Mouse (Mus musculus) stomach, postnatal 0 days (tissue): ENCODE measurements around the gene Ssbp3. TPM values are rescaled to one million over a fixed set of nuclear protein-coding genes. Genes with fewer than 3 reads are reported as not detected.
A peak's percentile ranks its signal among the peaks of the same experiment; 100 is the strongest.

Source experiments
- ATAC-seq: fragments of 200-750 bp; cut with Nextera tagmentation; 2 replicates; pipeline ENCODE4 v1.8.0; 2017; ENCODE audit not compliant: low FRiP score, low TSS enrichment
- DNase-seq: peaks from one replicate; pipeline ENCODE4 v3.0.0-alpha.2; 2016; ENCODE audit warnings: low spot score
- H3K27ac ChIP-seq: fragments of 300-500 bp; sonication (generic); replicated peaks from 2 replicates; pipeline ENCODE4 v1.5.1; 2014; ENCODE audit warnings: mild to moderate bottlenecking, control low read depth
- H3K27me3 ChIP-seq: fragments of 300-500 bp; sonication (generic); 2 replicates; pipeline ENCODE4 v1.6.1; 2014; ENCODE audit warnings: low read length; ENCODE audit not compliant: control insufficient read depth, insufficient read depth
- H3K36me3 ChIP-seq: fragments of 300-500 bp; sonication (generic); 2 replicates; pipeline ENCODE4 v1.6.1; 2014; ENCODE audit warnings: low read length, mixed read lengths; ENCODE audit not compliant: control insufficient read depth, insufficient read depth
- H3K4me1 ChIP-seq: fragments of 300-500 bp; sonication (generic); replicated peaks from 2 replicates; pipeline ENCODE4 v1.6.1; 2014; ENCODE audit warnings: antibody characterized with exemption; ENCODE audit not compliant: control insufficient read depth, insufficient read depth
- H3K4me2 ChIP-seq: fragments of 300-500 bp; sonication (generic); replicated peaks from 2 replicates; pipeline ENCODE4 v1.6.1; 2014; ENCODE audit warnings: low read depth, mild to moderate bottlenecking, control low read depth, moderate library complexity
- H3K4me3 ChIP-seq: fragments of 300-500 bp; sonication (generic); 2 replicates; pipeline ENCODE4 v1.5.1; 2014; ENCODE audit warnings: low read depth, low read length, control low read depth
- H3K9ac ChIP-seq: fragments of 300-500 bp; sonication (generic); 2 replicates; pipeline ENCODE4 v1.6.1; 2014; ENCODE audit warnings: mild to moderate bottlenecking, low read length, control low read depth, mixed read lengths
- H3K9me3 ChIP-seq: fragments of 300-500 bp; sonication (generic); 2 replicates; pipeline ENCODE4 v1.6.1; 2016; ENCODE audit warnings: low read length; ENCODE audit not compliant: control insufficient read depth
- CTCF ChIP-seq: IDR thresholded peaks from 2 replicates; pipeline ENCODE4 v1.5.1; 2016; ENCODE audit warnings: antibody characterized with exemption, low read depth, mild to moderate bottlenecking, moderate library complexity
- EP300 ChIP-seq: optimal IDR thresholded peaks from 2 replicates; pipeline ENCODE3; 2016; ENCODE audit warnings: antibody characterized with exemption
- WGBS: fragments of 180-500 bp; shearing (Covaris S2); extraction: QIAGEN DNeasy Blood & Tissue Kit; methylation state at CpG from one replicate; pipeline ENCODE4 v1.1.7; 2014; 5-methylcytosine and 5-hydroxymethylcytosine counted together
- polyA plus RNA-seq: library from polyadenylated mRNA; unstranded; fragments of >200 nt; fragmentation: Nextera tagmentation; extraction: Ambion mirVana; gene quantifications from 2 replicates; pipeline ENCODE4 v1.2.1, GENCODE M21; 2015

Ssbp3 gene
- polyA plus RNA-seq, 1 experiment from 2014 or later = 39.3 TPM

DNA sequence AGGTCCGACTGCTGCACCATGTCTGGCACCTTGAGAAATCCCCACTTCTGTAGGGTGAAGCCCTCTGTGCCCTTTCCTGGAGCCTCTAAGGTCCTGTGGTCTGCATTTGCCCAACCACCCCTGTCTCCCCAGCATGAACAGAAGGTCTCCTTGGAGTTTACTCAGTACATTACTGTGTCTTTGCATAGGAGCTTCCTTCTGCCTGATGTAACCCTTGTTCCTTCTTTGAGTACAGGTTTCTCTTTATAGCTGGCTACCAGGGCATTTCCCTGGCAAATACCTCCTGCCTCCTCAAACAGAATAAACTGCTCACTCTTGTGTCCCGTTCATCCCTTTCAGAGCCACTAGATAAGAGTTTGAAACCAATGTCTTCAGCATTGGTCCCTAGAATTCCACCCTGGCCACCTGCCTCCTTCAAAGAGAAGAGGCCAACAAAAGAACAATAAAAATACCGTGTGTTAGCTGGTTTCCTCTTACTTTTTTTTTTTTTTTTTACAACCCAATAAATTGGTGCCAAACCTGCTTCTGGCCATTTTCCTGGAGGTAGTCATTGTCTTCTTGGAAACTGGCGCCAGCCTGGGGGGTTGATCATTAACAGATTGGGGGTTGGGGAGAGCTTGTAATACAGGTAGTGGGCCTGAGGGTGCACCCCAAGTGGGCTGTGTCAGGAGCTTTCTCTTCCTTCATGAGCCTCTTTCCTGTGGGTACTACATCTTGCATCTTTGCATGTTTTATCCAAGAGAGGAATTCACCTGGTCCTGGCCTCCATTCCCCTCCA, 72.0 kb downstream of the Ssbp3 start:
- ATAC-seq (no peak), DNase-seq (no peak)
- no peaks in the 10 kb centered on the region for H3K27me3 ChIP-seq
- H3K9ac ChIP-seq = no peak overlapping the region
- H3K9me3 ChIP-seq = no peaks in the 10 kb centered on the region
- peak overlapping the region; percentile 92 for H3K27ac ChIP-seq
- peaks cover 11% of the 10 kb centered on the region for H3K4me1 ChIP-seq
- no peak overlapping the region for H3K4me2 ChIP-seq
- no peaks in the 10 kb centered on the region for H3K36me3 ChIP-seq
- TF ChIP-seq EP300 (no peak), CTCF (no peak)
- no peak overlapping the region for H3K4me3 ChIP-seq
- whole genome bisulfite sequencing = 55% methylated on average over 4 of the region's 4 CpGs

DNA sequence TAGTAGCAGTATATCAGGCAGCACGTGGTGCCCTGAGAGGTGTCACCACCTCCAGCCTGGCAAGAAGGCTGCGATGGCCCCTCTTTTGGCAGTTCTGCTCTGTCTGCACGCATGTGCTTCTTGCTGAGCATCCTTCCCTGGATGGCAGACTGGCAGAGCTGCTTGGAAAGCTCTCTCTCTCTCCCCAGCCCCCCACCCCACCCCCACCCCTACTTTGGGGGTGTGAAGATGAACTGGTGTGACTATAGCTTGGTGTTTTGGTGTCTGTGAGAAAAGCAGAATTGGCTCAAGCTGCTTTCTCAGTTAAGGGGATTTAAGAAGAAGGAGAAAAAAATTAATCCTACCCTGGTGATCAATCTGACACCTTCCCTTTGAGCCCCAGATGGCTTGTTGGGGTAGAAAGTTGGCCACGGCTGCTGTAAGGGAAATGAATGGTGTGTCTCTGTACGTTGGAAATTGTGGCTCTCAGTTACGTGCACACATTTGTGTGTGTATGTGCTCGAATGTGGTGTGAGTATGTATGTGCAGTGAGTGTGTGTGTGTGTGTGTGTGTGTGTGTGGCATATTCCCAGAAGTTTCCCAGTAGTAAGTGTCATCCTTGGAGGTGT, 73.5 kb downstream of the Ssbp3 start:
- ATAC-seq (no peak), DNase-seq (no peak)
- Histone ChIP-seq H3K36me3 (no peaks in the 10 kb centered on the region), H3K27me3 (no peaks in the 10 kb centered on the region), H3K4me3 (no peak overlapping the region), H3K9me3 (no peaks in the 10 kb centered on the region), H3K9ac (no peak overlapping the region), H3K4me2 (no peak overlapping the region), H3K4me1 (peaks cover 11% of the 10 kb centered on the region), H3K27ac (no peak overlapping the region)
- WGBS = 62% methylated on average over 7 of the region's 7 CpGs
- no peak for TF ChIP-seq CTCF
- TF ChIP-seq EP300 = no peak

DNA sequence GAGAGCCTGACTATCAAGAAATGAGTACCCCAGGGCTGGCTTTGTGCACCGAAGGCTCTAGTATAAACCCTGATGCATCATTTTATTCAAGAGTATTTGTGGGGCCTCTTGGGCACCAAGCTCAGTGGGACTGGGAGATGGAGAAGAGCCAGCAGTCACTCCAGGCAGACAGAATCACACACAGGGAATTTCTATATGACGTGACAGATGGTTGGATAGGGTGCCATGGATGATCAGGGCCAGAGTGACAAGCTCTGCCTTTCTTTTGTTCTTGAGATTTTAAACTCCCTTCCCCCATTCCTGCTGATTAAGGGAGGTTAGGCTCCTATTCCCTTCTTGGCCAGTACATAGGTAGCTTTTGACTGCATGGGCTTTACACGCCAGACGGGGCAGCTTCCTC, 74.8 kb downstream of the Ssbp3 start:
- Histone ChIP-seq H3K4me1 (peaks cover 9% of the 10 kb centered on the region), H3K36me3 (no peaks in the 10 kb centered on the region), H3K27ac (peak overlapping the region; percentile 75; the same call in 1 of the 2 replicates), H3K9ac (no peak overlapping the region), H3K27me3 (no peaks in the 10 kb centered on the region), H3K4me2 (no peak overlapping the region), H3K4me3 (no peak overlapping the region), H3K9me3 (no peaks in the 10 kb centered on the region)
- 74% methylated on average over 4 of the region's 4 CpGs for WGBS
- TF ChIP-seq CTCF (no peak), EP300 (no peak)
- ATAC-seq = no peak
- DNase-seq = no peak

DNA sequence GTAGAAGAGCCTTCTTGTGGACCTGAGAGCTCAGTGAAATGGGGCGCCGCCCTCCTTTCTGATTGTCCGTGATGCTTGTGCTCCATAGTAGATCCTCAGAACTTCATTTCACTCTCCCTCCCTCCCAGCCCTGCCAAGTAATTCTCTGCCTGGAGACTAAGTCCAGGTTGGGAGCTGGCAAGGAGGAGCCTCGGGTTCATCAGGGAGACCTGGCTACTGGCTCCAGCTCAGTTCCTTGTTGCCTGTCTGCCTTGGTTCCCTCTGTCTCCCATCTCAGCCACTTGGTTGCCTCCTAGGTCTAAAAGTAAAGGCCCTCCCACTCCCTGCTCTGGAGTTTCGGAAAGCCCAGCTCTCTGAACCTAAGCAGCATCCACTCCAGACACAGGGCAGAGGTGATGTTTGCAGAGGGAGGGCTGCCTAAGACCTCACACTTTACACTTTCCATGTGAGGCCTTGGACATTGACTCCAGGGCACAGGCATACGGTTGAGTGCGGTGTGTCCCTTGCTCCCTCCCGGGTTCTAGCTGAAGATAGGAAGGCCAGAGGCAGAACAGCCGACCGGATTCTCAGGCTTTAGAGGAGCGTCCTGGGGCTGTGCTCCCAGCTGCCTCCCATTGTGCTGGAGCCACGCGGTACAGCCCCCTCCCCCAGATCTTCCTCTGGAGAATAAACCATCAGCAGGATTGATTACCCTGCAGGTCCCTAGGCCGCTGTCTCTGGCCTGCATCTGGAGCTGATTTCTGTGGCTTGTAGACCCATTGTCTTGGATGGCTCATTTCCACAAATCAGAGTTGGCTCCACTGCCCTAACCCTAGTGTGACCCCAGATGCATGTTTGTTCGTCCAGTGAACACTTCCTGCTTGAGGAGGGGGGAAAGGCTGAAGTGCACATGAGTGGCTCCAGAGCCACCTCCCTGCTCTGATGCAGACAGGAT, 75.7 kb downstream of the Ssbp3 start:
- no peak for ATAC-seq
- Histone ChIP-seq H3K4me3 (no peak overlapping the region), H3K4me1 (peaks cover 10% of the 10 kb centered on the region), H3K4me2 (no peak overlapping the region), H3K9me3 (no peaks in the 10 kb centered on the region), H3K27ac (peak overlapping the region; percentile 75), H3K27me3 (no peaks in the 10 kb centered on the region), H3K9ac (0 out of 2 replicates have a peak overlapping the region, but pooled peaks have one; percentile 41), H3K36me3 (no peaks in the 10 kb centered on the region)
- no peak for DNase-seq
- TF ChIP-seq EP300 = no peak
- no peak for TF ChIP-seq CTCF
- 27% methylated on average over 15 of the region's 15 CpGs for WGBS

GRCm38 (mm10) chr4:106987725-106988364, 77.3 kb downstream of the Ssbp3 start:
- no peaks in the 10 kb centered on the region for H3K36me3 ChIP-seq
- H3K9ac ChIP-seq = no peak overlapping the region
- H3K9me3 ChIP-seq = no peaks in the 10 kb centered on the region
- peaks cover 8% of the 10 kb centered on the region for H3K4me1 ChIP-seq
- TF ChIP-seq EP300 (no peak), CTCF (peak; percentile 81)
- peak; percentile 85 for DNase-seq
- no peaks in the 10 kb centered on the region for H3K27me3 ChIP-seq
- H3K4me3 ChIP-seq = no peak overlapping the region
- 24% methylated on average over 7 of the region's 7 CpGs for WGBS
- H3K4me2 ChIP-seq = no peak overlapping the region; the same call in 1 of the 2 replicates
- peak overlapping the region; percentile 49 for H3K27ac ChIP-seq
- ATAC-seq = peak; percentile 77
